Mouse (Mus musculus): ENCODE measurements around the gene Il1rl2. TPM values are rescaled to one million over a fixed set of nuclear protein-coding genes. Genes with fewer than 3 reads are reported as not detected.

Gene Il1rl2
- polyA plus RNA-seq, 1 experiment from 2014 or later = 2.6 TPM

GRCm38 (mm10) chr1:40324955-40325702 lies 719 bp downstream of the Il1rl2 start:
- 9% methylated on average over 22 of the region's 22 CpGs for WGBS
- Histone ChIP-seq H3K4me3 (ENCODE audit: control insufficient read depth in 1 of 2, insufficient read depth in 1 of 2, low read depth in 1 of 2, low read length in 2 of 2) (peak overlapping the region; percentile 41 to 59), H3K4me1 (ENCODE audit: control insufficient read depth in 2 of 2, insufficient read depth in 2 of 2, low read length in 2 of 2) (peaks cover 3 to 5% of the 10 kb centered on the region in 2 experiments; a peak in 1 of 4 replicates), H3K27me3 (ENCODE audit: control insufficient read depth, insufficient read depth, low read length) (peaks cover 17% of the 10 kb centered on the region), H3K27ac (replicated peaks in 1 of 2; ENCODE audit: control insufficient read depth in 1 of 2, insufficient read depth in 1 of 2, low read depth in 2 of 2, low read length in 2 of 2) (no peak overlapping the region), H3K9ac (ENCODE audit: low read length) (peak overlapping the region; percentile 42), H3K36me3 (ENCODE audit: control insufficient read depth, insufficient read depth, low read length) (no peaks in the 10 kb centered on the region), H3K4me2 (ENCODE audit: low read length) (peak overlapping the region; percentile 70), H3K9me3 (ENCODE audit: control insufficient read depth, low read length) (no peaks in the 10 kb centered on the region)
- ATAC-seq (ENCODE audit: insufficient number of reproducible peaks, insufficient read depth, low FRiP score, low read depth) = no peak

GRCm38 (mm10) chr1:40325711-40326327 lies 1.4 kb downstream of the Il1rl2 start:
- no peak for ATAC-seq (ENCODE audit: insufficient number of reproducible peaks, insufficient read depth, low FRiP score, low read depth)
- peak overlapping the region; percentile 70 for H3K4me2 ChIP-seq (ENCODE audit: low read length)

GRCm38 (mm10) chr1:40327604-40328003 lies 3.2 kb downstream of the Il1rl2 start:
- Histone ChIP-seq H3K9me3 (ENCODE audit: control insufficient read depth, low read length) (no peaks in the 10 kb centered on the region), H3K4me1 (ENCODE audit: control insufficient read depth in 2 of 2, insufficient read depth in 2 of 2, low read length in 2 of 2) (peaks cover 3 to 5% of the 10 kb centered on the region in 2 experiments; a peak in 1 of 4 replicates), H3K27ac (replicated peaks in 1 of 2; ENCODE audit: control insufficient read depth in 1 of 2, insufficient read depth in 1 of 2, low read depth in 2 of 2, low read length in 2 of 2) (no peak overlapping the region), H3K9ac (ENCODE audit: low read length) (no peak overlapping the region), H3K27me3 (ENCODE audit: control insufficient read depth, insufficient read depth, low read length) (peaks cover 17% of the 10 kb centered on the region), H3K4me3 (ENCODE audit: control insufficient read depth in 1 of 2, insufficient read depth in 1 of 2, low read depth in 1 of 2, low read length in 2 of 2) (no peak overlapping the region), H3K4me2 (ENCODE audit: low read length) (no peak overlapping the region), H3K36me3 (ENCODE audit: control insufficient read depth, insufficient read depth, low read length) (no peaks in the 10 kb centered on the region)
- WGBS = 80% methylated on average over 3 of the region's 3 CpGs
- no peak for ATAC-seq (ENCODE audit: insufficient number of reproducible peaks, insufficient read depth, low FRiP score, low read depth)

More at GRCm38 (mm10) chr1:40325711-40326327, 1.4 kb downstream of the Il1rl2 start:
- Histone ChIP-seq H3K4me3 (ENCODE audit: control insufficient read depth in 1 of 2, insufficient read depth in 1 of 2, low read depth in 1 of 2, low read length in 2 of 2) (peak overlapping the region; percentile 41 to 59), H3K9me3 (ENCODE audit: control insufficient read depth, low read length) (no peaks in the 10 kb centered on the region), H3K27me3 (ENCODE audit: control insufficient read depth, insufficient read depth, low read length) (peaks cover 17% of the 10 kb centered on the region), H3K27ac (replicated peaks in 1 of 2; ENCODE audit: control insufficient read depth in 1 of 2, insufficient read depth in 1 of 2, low read depth in 2 of 2, low read length in 2 of 2) (no peak overlapping the region), H3K9ac (ENCODE audit: low read length) (peak overlapping the region; percentile 42), H3K4me1 (ENCODE audit: control insufficient read depth in 2 of 2, insufficient read depth in 2 of 2, low read length in 2 of 2) (peaks cover 3 to 5% of the 10 kb centered on the region in 2 experiments; a peak in 1 of 4 replicates), H3K36me3 (ENCODE audit: control insufficient read depth, insufficient read depth, low read length) (no peaks in the 10 kb centered on the region)
- WGBS = 4% methylated on average over 29 of the region's 29 CpGs

- 76% methylated on average over 1 of the region's 1 CpGs for WGBS
- Histone ChIP-seq H3K27ac (replicated peaks in 1 of 2; ENCODE audit: control insufficient read depth in 1 of 2, insufficient read depth in 1 of 2, low read depth in 2 of 2, low read length in 2 of 2) (no peak overlapping the region), H3K4me1 (ENCODE audit: control insufficient read depth in 2 of 2, insufficient read depth in 2 of 2, low read length in 2 of 2) (peaks cover under 1 to 5% of the 10 kb centered on the region in 2 experiments; a peak in 1 of 4 replicates), H3K9ac (ENCODE audit: low read length) (no peak overlapping the region), H3K9me3 (ENCODE audit: control insufficient read depth, low read length) (no peaks in the 10 kb centered on the region), H3K36me3 (ENCODE audit: control insufficient read depth, insufficient read depth, low read length) (no peaks in the 10 kb centered on the region), H3K4me3 (ENCODE audit: control insufficient read depth in 1 of 2, insufficient read depth in 1 of 2, low read depth in 1 of 2, low read length in 2 of 2) (no peak overlapping the region), H3K4me2 (ENCODE audit: low read length) (no peak overlapping the region), H3K27me3 (ENCODE audit: control insufficient read depth, insufficient read depth, low read length) (peaks cover 17% of the 10 kb centered on the region)
- no peak for ATAC-seq (ENCODE audit: insufficient number of reproducible peaks, insufficient read depth, low FRiP score, low read depth)
Observed at GRCm38 (mm10) chr1:40329526-40329925, 5.1 kb downstream of the Il1rl2 start.

- Histone ChIP-seq H3K27ac (replicated peaks in 1 of 2; ENCODE audit: control insufficient read depth in 1 of 2, insufficient read depth in 1 of 2, low read depth in 2 of 2, low read length in 2 of 2) (no peak overlapping the region), H3K9ac (ENCODE audit: low read length) (no peak overlapping the region), H3K9me3 (ENCODE audit: control insufficient read depth, low read length) (no peaks in the 10 kb centered on the region), H3K4me3 (ENCODE audit: control insufficient read depth in 1 of 2, insufficient read depth in 1 of 2, low read depth in 1 of 2, low read length in 2 of 2) (no peak overlapping the region), H3K4me2 (ENCODE audit: low read length) (no peak overlapping the region), H3K4me1 (ENCODE audit: control insufficient read depth in 2 of 2, insufficient read depth in 2 of 2, low read length in 2 of 2) (peaks cover 0 to 5% of the 10 kb centered on the region in 2 experiments; a peak in 1 of 4 replicates), H3K36me3 (ENCODE audit: control insufficient read depth, insufficient read depth, low read length) (no peaks in the 10 kb centered on the region), H3K27me3 (ENCODE audit: control insufficient read depth, insufficient read depth, low read length) (peaks cover 17% of the 10 kb centered on the region)
- whole genome bisulfite sequencing = 81% methylated on average over 8 of the region's 8 CpGs
- ATAC-seq (ENCODE audit: insufficient number of reproducible peaks, insufficient read depth, low FRiP score, low read depth) = no peak
Observed at GRCm38 (mm10) chr1:40330181-40330580, 5.8 kb downstream of the Il1rl2 start.

- no peak for ATAC-seq (ENCODE audit: insufficient number of reproducible peaks, insufficient read depth, low FRiP score, low read depth)
- H3K27ac ChIP-seq (replicated peaks in 1 of 2; ENCODE audit: control insufficient read depth in 1 of 2, insufficient read depth in 1 of 2, low read depth in 2 of 2, low read length in 2 of 2) = no peak overlapping the region
- H3K27me3 ChIP-seq (ENCODE audit: control insufficient read depth, insufficient read depth, low read length) = no peaks in the 10 kb centered on the region
- no peak overlapping the region for H3K4me3 ChIP-seq (ENCODE audit: control insufficient read depth in 1 of 2, insufficient read depth in 1 of 2, low read depth in 1 of 2, low read length in 2 of 2)
- no peaks in the 10 kb centered on the region for H3K36me3 ChIP-seq (ENCODE audit: control insufficient read depth, insufficient read depth, low read length)
- no peak overlapping the region for H3K4me2 ChIP-seq (ENCODE audit: low read length)
- H3K9me3 ChIP-seq (ENCODE audit: control insufficient read depth, low read length) = no peaks in the 10 kb centered on the region
- H3K9ac ChIP-seq (ENCODE audit: low read length) = no peak overlapping the region
- 84% methylated on average over 1 of the region's 1 CpGs for WGBS
- H3K4me1 ChIP-seq (ENCODE audit: control insufficient read depth in 2 of 2, insufficient read depth in 2 of 2, low read length in 2 of 2) = no peaks in the 10 kb centered on the region
Observed at GRCm38 (mm10) chr1:40339346-40339745, 14.9 kb downstream of the Il1rl2 start.

GRCm38 (mm10) chr1:40340102-40340501 lies 15.7 kb downstream of the Il1rl2 start:
- H3K27ac ChIP-seq (replicated peaks in 1 of 2; ENCODE audit: control insufficient read depth in 1 of 2, insufficient read depth in 1 of 2, low read depth in 2 of 2, low read length in 2 of 2) = no peak overlapping the region
- ATAC-seq (ENCODE audit: insufficient number of reproducible peaks, insufficient read depth, low FRiP score, low read depth) = no peak

More at GRCm38 (mm10) chr1:40340102-40340501, 15.7 kb downstream of the Il1rl2 start:
- WGBS = 82% methylated on average over 4 of the region's 4 CpGs
- Histone ChIP-seq H3K4me2 (ENCODE audit: low read length) (no peak overlapping the region), H3K4me3 (ENCODE audit: control insufficient read depth in 1 of 2, insufficient read depth in 1 of 2, low read depth in 1 of 2, low read length in 2 of 2) (no peak overlapping the region), H3K4me1 (ENCODE audit: control insufficient read depth in 2 of 2, insufficient read depth in 2 of 2, low read length in 2 of 2) (no peaks in the 10 kb centered on the region), H3K36me3 (ENCODE audit: control insufficient read depth, insufficient read depth, low read length) (no peaks in the 10 kb centered on the region), H3K27me3 (ENCODE audit: control insufficient read depth, insufficient read depth, low read length) (no peaks in the 10 kb centered on the region), H3K9me3 (ENCODE audit: control insufficient read depth, low read length) (no peaks in the 10 kb centered on the region), H3K9ac (ENCODE audit: low read length) (no peak overlapping the region)
